Mouse (Mus musculus) MEL (cell line): Measurements from ENCODE around the gene Hlcs. TPM values are rescaled to one million over a fixed set of nuclear protein-coding genes. Genes with fewer than 3 reads are reported as not detected.

Experiments
- DNase-seq: peaks from one replicate; pipeline ENCODE4 v3.0.0; 2011; ENCODE audit warnings: low read depth, low spot score
- H3K27ac ChIP-seq: 2 replicates; pipeline ENCODE4 v1.5.1; 2012; ENCODE audit warnings: low read depth, mild to moderate bottlenecking, control low read depth, low read length, moderate library complexity; ENCODE audit not compliant: control insufficient read depth
- H3K27me3 ChIP-seq, 2 experiments: fragments of 150-350 bp in 1 of 2; sonication (generic) in 1 of 2; 2 replicates each; pipeline ENCODE4 v1.6.1; 2012; ENCODE audit warnings: low read length in 2 of 2, mild to moderate bottlenecking in 2 of 2, improper control_type of control experiment in 1 of 2, moderate library complexity in 1 of 2; ENCODE audit not compliant: insufficient read depth in 2 of 2, control insufficient read depth in 1 of 2
- H3K36me3 ChIP-seq, 2 experiments: 2 replicates each; pipeline ENCODE4 v1.6.1; 2012 to 2014; ENCODE audit warnings: low read length in 2 of 2, improper control_type of control experiment in 1 of 2, inconsistent platforms in 1 of 2, mild to moderate bottlenecking in 1 of 2; ENCODE audit not compliant: insufficient read depth in 2 of 2, control insufficient read depth in 1 of 2
- H3K4me1 ChIP-seq, 2 experiments: fragments of 150-350 bp in 1 of 2; sonication (generic) in 1 of 2; 2 replicates each; pipeline ENCODE4 v1.6.1; 2012; ENCODE audit warnings: low read length in 2 of 2, improper control_type of control experiment in 1 of 2, mild to moderate bottlenecking in 1 of 2; ENCODE audit not compliant: insufficient read depth in 2 of 2, control insufficient read depth in 1 of 2
- H3K4me3 ChIP-seq, 2 experiments: fragments of 150-350 bp in 1 of 2; sonication (generic) in 1 of 2; 2 replicates each; pipeline ENCODE4 v1.5.1; 2012; ENCODE audit warnings: low read depth in 2 of 2, low read length in 2 of 2, mild to moderate bottlenecking in 2 of 2, moderate library complexity in 2 of 2, control low read depth in 1 of 2, improper control_type of control experiment in 1 of 2; ENCODE audit not compliant: control insufficient read depth in 1 of 2, insufficient read depth in 1 of 2
- H3K79me2 ChIP-seq: 2 replicates; pipeline ENCODE4 v1.6.1; 2012; ENCODE audit warnings: mild to moderate bottlenecking, low read length, moderate library complexity; ENCODE audit not compliant: control insufficient read depth, poor library complexity, insufficient read depth
- H3K9ac ChIP-seq: 2 replicates; pipeline ENCODE4 v1.6.1; 2012; ENCODE audit warnings: low read depth, mild to moderate bottlenecking, control low read depth, low read length, moderate library complexity; ENCODE audit not compliant: control insufficient read depth, poor library complexity, severe bottlenecking
- H3K9me3 ChIP-seq: fragments of 150-350 bp; sonication (generic); replicated peaks from 2 replicates; pipeline ENCODE4 v1.6.1; 2012; ENCODE audit warnings: mild to moderate bottlenecking, low read length, improper control_type of control experiment, moderate library complexity; ENCODE audit not compliant: insufficient read depth
- BHLHE40 ChIP-seq: IDR thresholded peaks from 2 replicates; pipeline ENCODE4 v1.6.1; 2012; ENCODE audit warnings: low read depth, mild to moderate bottlenecking, inconsistent platforms, low read length, improper control_type of control experiment, borderline replicate concordance
- CHD1 ChIP-seq: IDR thresholded peaks from 2 replicates; pipeline ENCODE4 v1.6.1; 2012; ENCODE audit warnings: low read depth, mild to moderate bottlenecking, inconsistent platforms, low read length, improper control_type of control experiment
- CHD2 ChIP-seq: IDR thresholded peaks from 2 replicates; pipeline ENCODE4 v1.6.1; 2011; ENCODE audit warnings: low read length, improper control_type of control experiment
- CTCF ChIP-seq, 3 experiments: IDR thresholded peaks in 2 of 3; conservative IDR thresholded peaks in 1 of 3; 2 replicates each; pipeline ENCODE4 v1.5.1; 2011 to 2012; ENCODE audit warnings: low read length in 3 of 3, low read depth in 2 of 3, mild to moderate bottlenecking in 2 of 3, improper control_type of control experiment in 1 of 3, inconsistent platforms in 1 of 3, mixed read lengths in 1 of 3, moderate library complexity in 1 of 3; ENCODE audit not compliant: control insufficient read depth in 1 of 3, insufficient read depth in 1 of 3, poor library complexity in 1 of 3, severe bottlenecking in 1 of 3
- ETS1 ChIP-seq: IDR thresholded peaks from 2 replicates; pipeline ENCODE4 v1.6.1; 2012; ENCODE audit warnings: low read depth, mild to moderate bottlenecking, inconsistent platforms, low read length, improper control_type of control experiment, moderate library complexity
- GABPA ChIP-seq: IDR thresholded peaks from 2 replicates; pipeline ENCODE4 v1.6.1; 2012; ENCODE audit warnings: low read depth, mild to moderate bottlenecking, inconsistent platforms, low read length, improper control_type of control experiment, moderate library complexity
- GATA1 ChIP-seq: IDR thresholded peaks from 2 replicates; pipeline ENCODE4 v1.6.1; 2011; ENCODE audit warnings: low read depth, low read length, improper control_type of control experiment
- HCFC1 ChIP-seq: IDR thresholded peaks from 2 replicates; pipeline ENCODE4 v1.6.1; 2012; ENCODE audit warnings: low read depth, mild to moderate bottlenecking, inconsistent platforms, low read length, improper control_type of control experiment, moderate library complexity
- MAZ ChIP-seq: IDR thresholded peaks from 2 replicates; pipeline ENCODE4 v1.6.1; 2012; ENCODE audit warnings: low read depth, mild to moderate bottlenecking, inconsistent platforms, low read length, improper control_type of control experiment
- MYC ChIP-seq: IDR thresholded peaks from 2 replicates; pipeline ENCODE4 v1.6.1; 2011; ENCODE audit warnings: low read depth, mild to moderate bottlenecking, low read length, improper control_type of control experiment, moderate library complexity
- NELFE ChIP-seq: IDR thresholded peaks from 2 replicates; pipeline ENCODE4 v1.6.1; 2011; ENCODE audit warnings: low read depth, low read length, improper control_type of control experiment
- RAD21 ChIP-seq: IDR thresholded peaks from 2 replicates; pipeline ENCODE4 v1.6.1; 2011; ENCODE audit warnings: mild to moderate bottlenecking, low read depth, low read length, improper control_type of control experiment
- SIN3A ChIP-seq: IDR thresholded peaks from 2 replicates; pipeline ENCODE4 v1.6.1; 2012; ENCODE audit warnings: low read length, improper control_type of control experiment, inconsistent platforms
- SMC3 ChIP-seq: IDR thresholded peaks from 2 replicates; pipeline ENCODE4 v1.6.1; 2011; ENCODE audit warnings: low read depth, low read length, improper control_type of control experiment
- TBP ChIP-seq: IDR thresholded peaks from 2 replicates; pipeline ENCODE4 v1.8.0; 2011; ENCODE audit warnings: low read depth, low read length, improper control_type of control experiment
- USF1 ChIP-seq: IDR thresholded peaks from 2 replicates; pipeline ENCODE4 v1.6.1; 2014; ENCODE audit warnings: low read depth, mild to moderate bottlenecking, inconsistent platforms, low read length, improper control_type of control experiment, moderate library complexity
- USF2 ChIP-seq, 2 experiments: IDR thresholded peaks; 2 replicates each; pipeline ENCODE4 v1.6.1; 2011 to 2012; ENCODE audit warnings: improper control_type of control experiment in 2 of 2, low read length in 2 of 2, borderline replicate concordance in 1 of 2, inconsistent platforms in 1 of 2, low read depth in 1 of 2, mild to moderate bottlenecking in 1 of 2; ENCODE audit not compliant: insufficient read depth in 1 of 2
- ZMIZ1 ChIP-seq: IDR thresholded peaks from 2 replicates; pipeline ENCODE4 v1.6.1; 2012; ENCODE audit warnings: low read depth, mild to moderate bottlenecking, inconsistent platforms, low read length, improper control_type of control experiment, moderate library complexity
- ZNF384 ChIP-seq: IDR thresholded peaks from 2 replicates; pipeline ENCODE4 v1.6.1; 2012; ENCODE audit warnings: low read depth, mild to moderate bottlenecking, inconsistent platforms, low read length, improper control_type of control experiment
- polyA plus RNA-seq, 2 experiments: library from polyadenylated mRNA; stranded (reverse) in 1 of 2; unstranded in 1 of 2; fragments of >175 nt in 1 of 2; fragments of >200 nt in 1 of 2; gene quantifications; 2 replicates each; pipeline versions ENCODE4 v1.2.1 to v1.2.4; 2012; ENCODE audit warnings: low replicate concordance in 2 of 2, low read depth in 1 of 2; ENCODE audit not compliant: insufficient read length in 2 of 2, insufficient read depth in 1 of 2, missing spikeins in 1 of 2
- total RNA-seq: library from RNA; depleted of rRNA; stranded (reverse); fragments of 300-350 nt; gene quantifications from 2 replicates; pipeline ENCODE4 v1.2.3, GENCODE M21; 2012

The Hlcs gene
- total and polyA plus RNA-seq, 3 experiments, result 3.3 to 6.4 TPM; not detected in 1

- Histone ChIP-seq H3K9me3 (no peaks in the 10 kb centered on the region), H3K36me3 (no peaks in the 10 kb centered on the region; a peak in 1 of 4 replicates), H3K27me3 (no peaks in the 10 kb centered on the region), H3K9ac (no peak overlapping the region), H3K79me2 (no peaks in the 10 kb centered on the region), H3K27ac (no peak overlapping the region), H3K4me1 (no peaks in the 10 kb centered on the region), H3K4me3 (no peak overlapping the region)
- TF ChIP-seq BHLHE40 (no peak), NELFE (no peak)
- DNase-seq, result no peak
Observed at GRCm38 (mm10) chr16:94164978-94165377, 148.4 kb downstream of the Hlcs start.

GRCm38 (mm10) chr16:94164236-94164635, 149.1 kb downstream of the Hlcs start:
- Histone ChIP-seq H3K9ac (no peak overlapping the region), H3K4me1 (no peaks in the 10 kb centered on the region), H3K27ac (no peak overlapping the region), H3K9me3 (no peaks in the 10 kb centered on the region), H3K79me2 (no peaks in the 10 kb centered on the region), H3K36me3 (no peaks in the 10 kb centered on the region; a peak in 1 of 4 replicates), H3K4me3 (no peak overlapping the region), H3K27me3 (no peaks in the 10 kb centered on the region)
- TF ChIP-seq SMC3 (no peak), CHD2 (no peak), USF1 (no peak), NELFE (no peak), CTCF (IDR thresholded peaks at IDR 0.05 in 2 of 3, conservative IDR thresholded peaks at IDR 0.05 in 1 of 3; ENCODE audit: control insufficient read depth in 1 of 3, insufficient read depth in 1 of 3, low read depth in 2 of 3, low read length in 3 of 3, poor library complexity in 1 of 3, severe bottlenecking in 1 of 3) (no peak), SIN3A (no peak), USF2 (IDR thresholded peaks at IDR 0.05; ENCODE audit: borderline replicate concordance in 1 of 2, insufficient read depth in 1 of 2, low read depth in 1 of 2, low read length in 2 of 2) (no peak), MAZ (no peak), ZMIZ1 (no peak), GATA1 (no peak), MYC (no peak), TBP (no peak), CHD1 (no peak), ETS1 (no peak), GABPA (no peak), RAD21 (no peak)
- no peak for DNase-seq

- H3K9ac ChIP-seq, result no peak overlapping the region
- H3K4me3 ChIP-seq, result no peak overlapping the region
- DNase-seq, result no peak
- no peaks in the 10 kb centered on the region for H3K36me3 ChIP-seq
- no peaks in the 10 kb centered on the region for H3K4me1 ChIP-seq
- H3K27me3 ChIP-seq, result no peaks in the 10 kb centered on the region
- TF ChIP-seq ZNF384, result no peak
- no peak for TF ChIP-seq HCFC1
- no peaks in the 10 kb centered on the region for H3K79me2 ChIP-seq
- H3K27ac ChIP-seq, result no peak overlapping the region
- H3K9me3 ChIP-seq, result no peaks in the 10 kb centered on the region
Observed at GRCm38 (mm10) chr16:94163051-94163450, 150.3 kb downstream of the Hlcs start.
